Mouse (Mus musculus): ENCODE results near the gene Hba-a2.
"Not testable (repeated sequence)": the region's sequence is repeated elsewhere in the genome, so short reads cannot be mapped to it uniquely, and the experiment has no call there.

The Hba-a2 gene

GRCm38 (mm10) chr11:32283091-32283777, 13.1 kb upstream of the Hba-a2 start, which contains the start of gene Hba-a1:
Gene Hba-a1 (plus strand): TSS chr11:32283511.
- not testable (repeated sequence) for DNase-seq (ENCODE audit: low read depth, low spot score)

- not testable (repeated sequence) for DNase-seq (ENCODE audit: low read depth, low spot score)
Measured at GRCm38 (mm10) chr11:32284582-32284981, 11.7 kb upstream of the Hba-a2 start.

GRCm38 (mm10) chr11:32285031-32285775, 11.1 kb upstream of the Hba-a2 start:
- DNase-seq (ENCODE audit: low read depth, low spot score) = no peak

GRCm38 (mm10) chr11:32285887-32286286, 10.4 kb upstream of the Hba-a2 start:
- not testable (repeated sequence) for DNase-seq (ENCODE audit: low read depth, low spot score)

- peak; percentile 64 for DNase-seq (ENCODE audit: low read depth, low spot score)
Measured at GRCm38 (mm10) chr11:32286695-32287492, 9.4 kb upstream of the Hba-a2 start, which contains the start of gene Hbq1b. Gene Hbq1b (plus strand): TSS chr11:32286965.

GRCm38 (mm10) chr11:32287493-32287825, 8.8 kb upstream of the Hba-a2 start:
- DNase-seq (ENCODE audit: low read depth, low spot score) = no peak

- DNase-seq (ENCODE audit: low read depth, low spot score) = not testable (repeated sequence)
Measured at GRCm38 (mm10) chr11:32292819-32293218, 3.5 kb upstream of the Hba-a2 start.

GRCm38 (mm10) chr11:32293479-32293878, 2.8 kb upstream of the Hba-a2 start:
- DNase-seq (ENCODE audit: low read depth, low spot score) = not testable (repeated sequence)

GRCm38 (mm10) chr11:32297417-32297816, 1.1 kb downstream of the Hba-a2 start:
- not testable (repeated sequence) for DNase-seq (ENCODE audit: low read depth, low spot score)

- no peak for DNase-seq (ENCODE audit: low read depth, low spot score)
Measured at GRCm38 (mm10) chr11:32297866-32298531, 1.7 kb downstream of the Hba-a2 start.

- DNase-seq (ENCODE audit: low read depth, low spot score) = no peak
Measured at GRCm38 (mm10) chr11:32298532-32298918, 2.2 kb downstream of the Hba-a2 start.

- DNase-seq (ENCODE audit: low read depth, low spot score) = peak; percentile 43
Measured at GRCm38 (mm10) chr11:32299865-32300264, 3.6 kb downstream of the Hba-a2 start, which contains the start of gene Hbq1a. Gene Hbq1a (plus strand): TSS chr11:32300069.

GRCm38 (mm10) chr11:32300279-32301267, 4.3 kb downstream of the Hba-a2 start:
- DNase-seq (ENCODE audit: low read depth, low spot score) = no peak

- DNase-seq (ENCODE audit: low read depth, low spot score) = no peak
Measured at GRCm38 (mm10) chr11:32301506-32301905, 5.2 kb downstream of the Hba-a2 start.

GRCm38 (mm10) chr11:32302824-32303419, 6.6 kb downstream of the Hba-a2 start:
- DNase-seq (ENCODE audit: low read depth, low spot score) = no peak

GRCm38 (mm10) chr11:32303455-32303854, 7.2 kb downstream of the Hba-a2 start:
- no peak for DNase-seq (ENCODE audit: low read depth, low spot score)

- no peak for DNase-seq (ENCODE audit: low read depth, low spot score)
Measured at GRCm38 (mm10) chr11:32307006-32307405, 10.7 kb downstream of the Hba-a2 start.

- no peak for DNase-seq (ENCODE audit: low read depth, low spot score)
Measured at GRCm38 (mm10) chr11:32309446-32309845, 13.2 kb downstream of the Hba-a2 start.

- no peak for DNase-seq (ENCODE audit: low read depth, low spot score)
Measured at GRCm38 (mm10) chr11:32309928-32310327, 13.6 kb downstream of the Hba-a2 start.

- no peak for DNase-seq (ENCODE audit: low read depth, low spot score)
Measured at GRCm38 (mm10) chr11:32316009-32316408, 19.7 kb downstream of the Hba-a2 start.

Measured in CD4-positive, CD25-positive, alpha-beta regulatory T cell, adult 2 months (primary cell).